Mouse (Mus musculus) testis, adult 2 months (tissue): ENCODE measurements around the gene Rab3b.

ENCODE experiments used
- CTCF ChIP-seq: fragments of 200-500 bp; IDR thresholded peaks from 2 replicates; pipeline ENCODE4 v1.5.1; 2012; ENCODE audit warnings: low read depth, mild to moderate bottlenecking, inconsistent platforms, low read length, moderate library complexity; ENCODE audit not compliant: control insufficient read depth, insufficient read depth, insufficient replicate concordance
- POLR2A ChIP-seq: fragments of 200-500 bp; IDR thresholded peaks from 2 replicates; pipeline ENCODE4 v1.6.1; 2012; ENCODE audit warnings: low read depth, mild to moderate bottlenecking, inconsistent platforms, low read length, moderate library complexity; ENCODE audit not compliant: control insufficient read depth

DNA sequence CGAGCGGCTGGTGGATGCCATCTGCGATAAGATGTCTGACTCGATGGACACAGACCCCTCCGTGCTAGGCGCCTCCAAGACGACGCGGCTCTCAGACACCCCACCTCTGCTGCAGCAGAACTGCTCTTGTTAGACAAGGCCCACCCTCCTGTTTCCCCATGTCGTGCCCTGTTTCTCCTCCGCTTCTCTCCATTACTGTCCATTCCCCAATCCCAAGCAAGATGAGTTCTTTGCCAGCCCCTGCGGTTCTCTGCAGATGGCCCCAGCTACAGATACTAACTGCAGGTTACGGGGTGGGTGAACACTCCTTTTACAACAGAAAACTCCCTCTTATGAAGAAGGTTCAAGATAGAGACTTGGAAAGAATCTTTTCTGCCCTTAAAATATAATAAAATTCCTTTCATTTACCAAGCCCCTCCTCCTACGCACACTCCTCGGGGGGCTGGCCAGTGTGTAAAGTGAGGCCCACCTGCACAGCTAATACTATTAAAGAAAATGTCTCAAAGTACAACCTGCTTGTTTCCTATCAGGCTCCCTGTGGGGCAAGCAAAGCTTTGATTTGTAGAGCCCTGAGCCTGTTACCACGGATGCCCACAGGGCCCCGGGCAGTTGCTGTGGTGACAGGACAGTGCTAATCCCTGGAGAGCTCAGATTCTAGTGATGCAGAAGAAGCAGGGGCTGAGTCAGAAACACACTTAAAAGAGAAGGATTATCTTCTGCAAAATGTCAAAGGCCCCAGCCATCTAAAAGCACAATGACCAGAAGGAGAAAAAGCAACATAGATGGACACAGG lies 62.0 kb downstream of the Rab3b start:
- no peak for TF ChIP-seq CTCF
- TF ChIP-seq POLR2A, result no peak
